Mouse (Mus musculus): ENCODE measurements around the gene Lrr1. TPM values are rescaled to one million over a fixed set of nuclear protein-coding genes. Genes with fewer than 3 reads are reported as not detected.

The Lrr1 gene
- polyA plus RNA-seq, 1 experiment from 2014 or later, result 28.2 TPM

DNA sequence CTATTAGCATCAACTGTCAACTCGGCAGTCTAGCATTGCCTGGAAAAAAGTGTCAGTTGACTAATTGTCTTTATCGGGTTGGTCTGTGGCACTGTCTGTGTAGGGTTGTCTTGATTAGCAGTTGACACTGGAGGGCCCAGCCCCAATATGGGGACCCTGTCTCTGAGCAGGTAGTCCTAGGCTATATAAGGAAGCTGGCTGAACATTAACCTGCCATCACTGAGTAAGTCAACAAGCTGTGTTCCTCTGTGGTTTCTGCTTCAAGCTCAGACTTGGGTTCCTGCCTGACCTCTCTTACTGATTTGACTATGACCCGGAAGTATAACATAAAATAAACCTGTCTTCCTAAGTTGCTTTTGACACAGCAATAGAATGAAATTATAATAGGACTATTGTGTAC is 7.4 kb downstream of the Lrr1 start:
- no peak overlapping the region for H3K4me3 ChIP-seq (ENCODE audit: low read length)
- 84% methylated on average over 3 of the region's 3 CpGs for WGBS
- no peak overlapping the region for H3K4me2 ChIP-seq (ENCODE audit: low read depth, low read length)
- no peaks in the 10 kb centered on the region for H3K4me1 ChIP-seq (replicated peaks; ENCODE audit: control insufficient read depth, insufficient read depth, low read length)
- no peak overlapping the region for H3K27ac ChIP-seq (ENCODE audit: low read length)
- H3K36me3 ChIP-seq (ENCODE audit: control insufficient read depth, insufficient read depth, low read length), result peaks cover 18% of the 10 kb centered on the region
- ATAC-seq (ENCODE audit: low read depth), result no peak
- H3K27me3 ChIP-seq (ENCODE audit: control insufficient read depth, insufficient read depth, low read depth, low read length), result no peaks in the 10 kb centered on the region
- no peaks in the 10 kb centered on the region for H3K9me3 ChIP-seq (ENCODE audit: control insufficient read depth, low read length)
- no peak overlapping the region for H3K9ac ChIP-seq (ENCODE audit: low read length)

DNA sequence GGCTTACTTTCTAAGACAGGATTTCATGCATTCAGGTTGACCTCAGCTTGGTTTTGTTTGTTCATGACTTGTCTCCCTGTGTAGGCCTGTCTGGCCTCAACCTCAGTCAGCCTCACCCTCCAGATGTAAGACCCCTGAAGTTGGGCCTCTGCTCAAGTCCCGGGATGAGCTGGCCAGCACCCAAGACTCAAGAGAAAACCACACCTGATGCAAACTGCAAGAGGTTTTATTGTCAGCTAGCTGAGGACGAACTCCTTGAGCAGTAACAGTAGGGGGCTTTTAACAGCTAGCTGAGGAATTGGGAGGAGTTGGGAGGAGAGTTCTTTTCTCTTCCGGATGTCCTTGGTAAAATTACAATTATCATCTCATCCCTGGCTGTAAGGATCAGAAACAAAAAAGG is 8.9 kb downstream of the Lrr1 start:
- no peak for ATAC-seq (ENCODE audit: low read depth)
- Histone ChIP-seq H3K4me3 (ENCODE audit: low read length) (no peak overlapping the region), H3K9me3 (ENCODE audit: control insufficient read depth, low read length) (no peaks in the 10 kb centered on the region), H3K4me1 (replicated peaks; ENCODE audit: control insufficient read depth, insufficient read depth, low read length) (no peaks in the 10 kb centered on the region), H3K27me3 (ENCODE audit: control insufficient read depth, insufficient read depth, low read depth, low read length) (no peaks in the 10 kb centered on the region), H3K36me3 (ENCODE audit: control insufficient read depth, insufficient read depth, low read length) (peaks cover 24% of the 10 kb centered on the region), H3K27ac (ENCODE audit: low read length) (no peak overlapping the region), H3K9ac (ENCODE audit: low read length) (no peak overlapping the region), H3K4me2 (ENCODE audit: low read depth, low read length) (no peak overlapping the region)
- WGBS, result 79% methylated on average over 3 of the region's 3 CpGs

DNA sequence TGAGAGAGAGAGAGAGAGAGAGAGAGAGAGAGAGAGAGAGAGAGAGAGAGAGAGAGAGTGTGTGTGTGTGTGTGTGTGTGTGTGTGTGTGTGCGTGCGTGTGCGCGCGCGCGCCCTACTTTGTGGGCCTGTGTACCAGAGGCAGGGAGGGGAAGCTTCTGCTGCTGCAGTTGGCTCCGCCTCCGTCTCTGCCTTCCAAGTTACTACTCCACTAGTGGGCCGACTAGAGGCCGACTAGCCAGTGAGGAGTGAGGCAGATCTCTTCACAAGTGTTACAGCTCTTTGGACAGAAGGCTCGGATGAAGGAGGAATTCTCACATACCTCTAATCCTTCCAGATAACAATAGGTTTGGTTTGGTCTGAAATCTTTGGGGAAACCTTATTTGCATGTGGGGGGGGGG is 10.8 kb downstream of the Lrr1 start:
- ATAC-seq (ENCODE audit: low read depth), result no peak
- Histone ChIP-seq H3K9me3 (ENCODE audit: control insufficient read depth, low read length) (no peaks in the 10 kb centered on the region), H3K36me3 (ENCODE audit: control insufficient read depth, insufficient read depth, low read length) (peaks cover 19% of the 10 kb centered on the region), H3K4me2 (ENCODE audit: low read depth, low read length) (no peak overlapping the region), H3K27me3 (ENCODE audit: control insufficient read depth, insufficient read depth, low read depth, low read length) (no peaks in the 10 kb centered on the region), H3K4me3 (ENCODE audit: low read length) (no peak overlapping the region), H3K4me1 (replicated peaks; ENCODE audit: control insufficient read depth, insufficient read depth, low read length) (peaks cover 5% of the 10 kb centered on the region; the same call in 1 of the 2 replicates), H3K27ac (ENCODE audit: low read length) (no peak overlapping the region), H3K9ac (ENCODE audit: low read length) (no peak overlapping the region)
- 68% methylated on average over 12 of the region's 12 CpGs for WGBS

DNA sequence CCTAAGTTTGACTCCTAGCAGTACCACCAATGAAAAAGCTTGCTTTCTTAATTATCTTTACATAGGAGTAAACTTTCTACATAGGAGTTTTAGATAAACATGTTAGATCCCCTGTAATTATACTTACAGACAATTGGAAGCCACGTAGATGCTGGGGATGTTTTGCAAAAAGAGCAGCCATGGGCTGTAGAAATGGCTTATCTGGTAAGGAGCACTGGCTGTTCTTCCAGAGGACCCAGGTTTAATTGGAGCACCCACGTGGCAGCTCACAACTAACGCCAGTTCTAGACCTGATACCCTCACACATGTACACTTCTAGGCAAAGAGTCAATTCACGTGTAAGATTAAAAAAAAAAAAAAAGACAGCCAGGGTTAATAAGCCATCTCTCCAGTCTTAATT is 13.2 kb downstream of the Lrr1 start:
- Histone ChIP-seq H3K4me2 (ENCODE audit: low read depth, low read length) (no peak overlapping the region), H3K36me3 (ENCODE audit: control insufficient read depth, insufficient read depth, low read length) (peaks cover 7% of the 10 kb centered on the region), H3K27me3 (ENCODE audit: control insufficient read depth, insufficient read depth, low read depth, low read length) (no peaks in the 10 kb centered on the region), H3K4me1 (replicated peaks; ENCODE audit: control insufficient read depth, insufficient read depth, low read length) (peaks cover 17% of the 10 kb centered on the region), H3K4me3 (ENCODE audit: low read length) (no peak overlapping the region), H3K9me3 (ENCODE audit: control insufficient read depth, low read length) (no peaks in the 10 kb centered on the region), H3K9ac (ENCODE audit: low read length) (no peak overlapping the region), H3K27ac (ENCODE audit: low read length) (no peak overlapping the region)
- 84% methylated on average over 4 of the region's 4 CpGs for WGBS
- no peak for ATAC-seq (ENCODE audit: low read depth)

DNA sequence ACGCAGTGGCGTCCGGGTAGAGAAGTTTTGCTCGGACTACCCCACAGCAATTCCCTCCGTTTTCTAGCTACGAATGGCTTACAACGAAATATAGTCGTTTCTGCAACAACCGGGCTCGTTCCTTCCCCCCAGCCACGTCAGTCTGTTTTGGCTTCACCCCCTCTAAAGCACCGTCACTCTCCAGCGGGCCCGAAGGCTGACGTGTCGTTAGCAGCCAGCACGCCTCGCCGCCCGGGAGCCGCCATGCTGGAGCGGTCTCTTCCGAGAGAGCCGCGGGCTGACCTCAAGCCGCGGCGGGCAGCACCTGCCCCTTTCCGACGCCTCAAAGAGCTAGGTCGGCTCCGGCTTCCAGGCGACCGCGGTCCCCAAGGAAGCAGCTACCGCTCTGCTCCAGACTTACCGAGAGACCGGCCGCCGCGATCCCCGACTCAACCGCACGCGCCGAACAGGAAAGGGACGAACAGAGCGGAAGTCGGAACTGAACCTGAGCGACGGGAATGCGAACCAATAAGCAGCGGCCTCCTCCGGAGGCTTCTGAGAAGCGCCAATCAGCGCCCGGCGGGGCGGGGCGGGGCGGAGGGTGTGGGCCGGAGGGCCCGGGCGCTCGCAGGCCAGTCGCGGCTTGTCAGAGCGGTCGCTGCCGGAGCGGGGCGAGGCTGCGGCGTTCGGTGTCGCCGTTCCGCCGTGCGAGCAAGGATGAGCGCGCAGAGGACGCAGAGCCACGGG is 15.1 kb downstream of the Lrr1 start, which contains the start of the genes Rpl36al and Mgat2:
Rpl36al (minus strand) TSS at position 501 of the 726 bp plus-strand sequence.
Mgat2 (plus strand) TSS at position 575 of the 726 bp plus-strand sequence.
- peak; percentile 99 for ATAC-seq (ENCODE audit: low read depth)
- Histone ChIP-seq H3K36me3 (ENCODE audit: control insufficient read depth, insufficient read depth, low read length) (peaks cover 13% of the 10 kb centered on the region), H3K9me3 (ENCODE audit: control insufficient read depth, low read length) (no peaks in the 10 kb centered on the region), H3K4me1 (replicated peaks; ENCODE audit: control insufficient read depth, insufficient read depth, low read length) (peaks cover 23% of the 10 kb centered on the region), H3K9ac (ENCODE audit: low read length) (peak within 1 kb of the TSS; percentile 93), H3K4me2 (ENCODE audit: low read depth, low read length) (peak within 1 kb of the TSS; percentile 98), H3K27me3 (ENCODE audit: control insufficient read depth, insufficient read depth, low read depth, low read length) (no peaks in the 10 kb centered on the region), H3K4me3 (ENCODE audit: low read length) (peak within 1 kb of the TSS; percentile 90), H3K27ac (ENCODE audit: low read length) (peak within 1 kb of the TSS; percentile 91)
- WGBS, result under 1% methylated on average over 75 of the region's 84 CpGs

DNA sequence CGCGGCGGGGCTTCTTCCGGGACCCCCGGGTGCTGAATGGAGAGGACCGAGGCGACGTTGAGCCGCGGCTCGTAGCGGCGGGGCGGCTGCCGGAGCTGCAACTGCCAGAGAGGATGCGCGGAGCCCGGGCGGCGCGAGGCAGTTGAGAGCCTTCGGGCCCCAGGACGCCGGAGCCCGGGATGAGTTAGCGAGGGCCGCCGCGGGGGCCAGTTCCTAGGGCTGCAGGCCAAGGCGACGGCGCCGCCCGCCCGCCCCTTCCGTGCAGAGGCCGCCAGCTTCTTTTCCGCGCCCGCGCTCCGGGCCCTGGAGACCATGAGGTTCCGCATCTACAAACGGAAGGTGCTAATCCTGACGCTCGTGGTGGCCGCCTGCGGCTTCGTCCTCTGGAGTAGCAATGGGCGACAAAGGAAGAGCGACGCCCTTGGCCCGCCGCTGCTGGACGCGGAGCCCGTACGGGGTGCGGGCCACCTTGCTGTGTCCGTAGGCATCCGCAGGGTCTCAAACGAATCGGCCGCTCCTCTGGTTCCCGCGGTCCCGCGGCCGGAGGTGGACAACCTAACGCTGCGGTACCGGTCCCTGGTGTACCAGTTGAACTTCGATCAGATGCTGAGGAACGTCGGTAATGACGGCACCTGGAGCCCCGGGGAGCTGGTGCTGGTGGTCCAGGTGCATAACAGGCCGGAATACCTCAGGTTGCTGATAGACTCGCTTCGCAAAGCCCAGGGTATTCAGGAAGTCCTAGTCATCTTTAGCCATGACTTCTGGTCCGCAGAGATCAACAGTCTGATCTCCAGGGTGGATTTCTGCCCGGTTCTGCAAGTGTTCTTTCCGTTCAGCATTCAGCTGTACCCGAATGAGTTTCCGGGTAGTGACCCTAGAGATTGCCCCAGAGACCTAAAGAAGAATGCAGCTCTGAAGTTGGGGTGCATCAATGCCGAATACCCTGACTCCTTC is 16.0 kb downstream of the Lrr1 start:
- Histone ChIP-seq H3K27ac (ENCODE audit: low read length) (peak overlapping the region; percentile 91), H3K9ac (ENCODE audit: low read length) (peak overlapping the region; percentile 93), H3K36me3 (ENCODE audit: control insufficient read depth, insufficient read depth, low read length) (peaks cover 16% of the 10 kb centered on the region), H3K9me3 (ENCODE audit: control insufficient read depth, low read length) (no peaks in the 10 kb centered on the region), H3K27me3 (ENCODE audit: control insufficient read depth, insufficient read depth, low read depth, low read length) (no peaks in the 10 kb centered on the region), H3K4me2 (ENCODE audit: low read depth, low read length) (peak overlapping the region; percentile 98), H3K4me3 (ENCODE audit: low read length) (peak overlapping the region; percentile 90), H3K4me1 (replicated peaks; ENCODE audit: control insufficient read depth, insufficient read depth, low read length) (peaks cover 23% of the 10 kb centered on the region)
- ATAC-seq (ENCODE audit: low read depth), result peak; percentile 65
- WGBS, result 1% methylated on average over 74 of the region's 86 CpGs

DNA sequence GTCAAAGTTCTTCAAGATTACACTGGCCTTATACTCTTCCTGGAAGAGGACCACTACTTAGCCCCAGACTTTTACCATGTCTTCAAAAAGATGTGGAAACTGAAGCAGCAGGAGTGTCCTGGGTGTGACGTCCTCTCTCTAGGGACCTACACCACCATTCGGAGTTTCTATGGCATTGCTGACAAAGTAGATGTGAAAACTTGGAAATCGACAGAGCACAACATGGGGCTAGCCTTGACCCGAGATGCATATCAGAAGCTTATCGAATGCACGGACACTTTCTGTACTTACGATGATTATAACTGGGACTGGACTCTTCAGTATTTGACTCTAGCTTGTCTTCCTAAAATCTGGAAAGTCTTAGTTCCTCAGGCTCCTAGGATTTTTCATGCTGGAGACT is 16.8 kb downstream of the Lrr1 start:
- Histone ChIP-seq H3K4me1 (replicated peaks; ENCODE audit: control insufficient read depth, insufficient read depth, low read length) (peaks cover 23% of the 10 kb centered on the region), H3K36me3 (ENCODE audit: control insufficient read depth, insufficient read depth, low read length) (peaks cover 21% of the 10 kb centered on the region), H3K4me2 (ENCODE audit: low read depth, low read length) (peak overlapping the region; percentile 98), H3K9ac (ENCODE audit: low read length) (peak overlapping the region; percentile 93), H3K27me3 (ENCODE audit: control insufficient read depth, insufficient read depth, low read depth, low read length) (no peaks in the 10 kb centered on the region), H3K27ac (ENCODE audit: low read length) (no peak overlapping the region), H3K4me3 (ENCODE audit: low read length) (peak overlapping the region; percentile 90), H3K9me3 (ENCODE audit: control insufficient read depth, low read length) (no peaks in the 10 kb centered on the region)
- no peak for ATAC-seq (ENCODE audit: low read depth)
- 65% methylated on average over 7 of the region's 7 CpGs for WGBS

DNA sequence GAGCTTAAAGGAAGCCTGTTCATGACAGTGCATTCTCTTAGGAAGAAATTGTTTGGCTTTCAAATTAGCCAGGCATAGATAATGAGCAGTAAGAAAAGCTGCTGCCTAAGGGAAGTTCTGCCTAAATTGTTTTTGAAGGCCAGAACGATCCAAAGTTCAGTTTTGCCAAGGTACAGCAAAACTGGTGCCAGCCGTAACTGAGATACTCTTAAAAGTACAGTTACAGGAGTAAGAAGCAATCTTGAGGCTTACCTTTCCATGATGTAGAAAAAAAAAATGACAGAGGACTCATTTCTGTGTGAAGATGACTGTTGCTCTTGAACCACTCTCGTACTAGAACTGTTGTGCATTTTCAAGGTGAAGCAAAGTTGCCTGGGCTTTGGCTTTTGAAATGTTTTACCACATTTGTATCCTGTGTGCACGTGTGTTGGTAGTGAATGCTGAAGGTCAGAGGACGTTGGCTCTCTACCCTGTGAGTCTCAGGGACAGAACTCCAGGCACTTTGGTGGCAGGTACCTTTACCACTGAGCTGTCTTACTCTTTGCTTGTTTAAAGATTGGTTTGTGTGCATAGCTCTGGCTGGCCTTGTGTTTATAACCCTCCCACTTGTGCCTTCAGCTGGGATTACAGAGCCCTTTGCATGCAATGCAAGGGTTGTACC is 18.3 kb downstream of the Lrr1 start:
- ATAC-seq (ENCODE audit: low read depth), result no peak
- peaks cover 22% of the 10 kb centered on the region for H3K36me3 ChIP-seq (ENCODE audit: control insufficient read depth, insufficient read depth, low read length)
- no peaks in the 10 kb centered on the region for H3K27me3 ChIP-seq (ENCODE audit: control insufficient read depth, insufficient read depth, low read depth, low read length)
- peaks cover 23% of the 10 kb centered on the region for H3K4me1 ChIP-seq (replicated peaks; ENCODE audit: control insufficient read depth, insufficient read depth, low read length)
- no peak overlapping the region for H3K27ac ChIP-seq (ENCODE audit: low read length)
- no peaks in the 10 kb centered on the region for H3K9me3 ChIP-seq (ENCODE audit: control insufficient read depth, low read length)
- H3K4me3 ChIP-seq (ENCODE audit: low read length), result no peak overlapping the region
- WGBS, result 55% methylated on average over 5 of the region's 5 CpGs
- no peak overlapping the region for H3K4me2 ChIP-seq (ENCODE audit: low read depth, low read length)
- H3K9ac ChIP-seq (ENCODE audit: low read length), result peak overlapping the region; percentile 20; the same call in 1 of the 2 replicates

DNA sequence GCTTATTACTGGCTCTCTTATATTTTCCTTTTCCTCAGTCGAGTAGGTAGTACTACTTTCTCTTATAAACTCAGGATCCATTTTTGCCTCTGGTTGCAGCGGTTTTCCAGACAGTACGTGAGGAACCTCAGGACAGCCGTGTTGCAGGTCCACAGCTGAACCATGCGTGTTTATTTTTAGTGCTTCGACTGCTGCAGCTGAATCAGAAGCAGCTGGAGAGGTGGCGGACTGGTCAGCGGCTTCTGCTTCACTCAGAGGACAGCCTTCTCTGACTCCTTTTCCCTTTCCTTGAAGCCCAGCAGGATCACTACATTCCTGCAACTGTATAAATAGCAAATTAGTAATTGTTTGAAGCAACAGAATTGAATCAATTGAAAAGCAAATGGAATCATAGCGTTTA is 21.5 kb downstream of the Lrr1 start:
- ATAC-seq (ENCODE audit: low read depth), result no peak
- Histone ChIP-seq H3K4me2 (ENCODE audit: low read depth, low read length) (no peak overlapping the region), H3K9me3 (ENCODE audit: control insufficient read depth, low read length) (no peaks in the 10 kb centered on the region), H3K4me3 (ENCODE audit: low read length) (no peak overlapping the region), H3K9ac (ENCODE audit: low read length) (no peak overlapping the region), H3K4me1 (replicated peaks; ENCODE audit: control insufficient read depth, insufficient read depth, low read length) (peaks cover 15% of the 10 kb centered on the region), H3K36me3 (ENCODE audit: control insufficient read depth, insufficient read depth, low read length) (peaks cover 19% of the 10 kb centered on the region), H3K27ac (ENCODE audit: low read length) (no peak overlapping the region), H3K27me3 (ENCODE audit: control insufficient read depth, insufficient read depth, low read depth, low read length) (no peaks in the 10 kb centered on the region)
- WGBS, result 84% methylated on average over 9 of the region's 9 CpGs

Measured in lung, embryonic 16.5 days (tissue).